Mouse (Mus musculus) 416B (cell line): ENCODE measurements at regions not wholly inside any gene's neighbourhood (a gene's known extent, or its start where the extent isn't known, plus 50 kb on each side); places are given as distances from the start of the nearest gene placed in this dataset.

Experiments
- DNase-seq: peaks from one replicate; pipeline ENCODE4 v3.0.0; 2011; ENCODE audit warnings: low read depth

GRCm38 (mm10) chr7:95688151-95689146 is 482.6 kb upstream of the Tenm4 start:
- no peak for DNase-seq

DNA sequence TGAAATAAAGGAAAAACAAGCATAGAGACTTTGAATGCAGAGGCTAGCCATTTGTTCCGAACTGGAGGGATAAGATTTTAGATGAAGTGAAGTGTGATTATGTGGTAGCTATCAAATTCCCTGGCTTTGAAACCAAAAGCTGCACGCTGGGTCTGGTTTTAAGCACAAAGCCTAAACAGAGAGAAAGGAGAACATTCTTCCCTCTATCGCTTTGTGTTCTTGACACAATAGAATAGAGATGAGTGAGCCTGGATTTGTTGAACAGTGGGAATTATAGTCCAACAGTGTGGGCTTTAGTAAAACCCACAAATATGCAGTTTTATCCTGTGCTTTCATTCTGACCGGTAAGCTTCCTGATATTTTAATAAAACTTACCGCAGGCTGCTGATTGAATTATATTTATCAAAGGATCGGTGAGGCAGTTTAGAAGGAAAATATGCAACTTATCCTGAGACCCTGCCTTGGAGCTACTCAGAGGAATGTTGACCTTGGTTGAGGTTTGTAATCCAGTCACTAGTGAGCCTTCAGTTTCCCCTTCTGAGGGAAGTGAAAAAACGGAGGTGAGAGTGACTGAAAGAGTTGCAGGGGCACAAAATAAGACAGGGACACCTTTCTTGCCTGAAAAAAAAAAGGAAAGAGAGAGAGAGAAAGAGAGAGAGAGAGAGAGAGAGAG is 481.7 kb upstream of the Tenm4 start:
- no peak for DNase-seq

GRCm38 (mm10) chr7:95699506-95699905 is 471.5 kb upstream of the Tenm4 start:
- no peak for DNase-seq

DNA sequence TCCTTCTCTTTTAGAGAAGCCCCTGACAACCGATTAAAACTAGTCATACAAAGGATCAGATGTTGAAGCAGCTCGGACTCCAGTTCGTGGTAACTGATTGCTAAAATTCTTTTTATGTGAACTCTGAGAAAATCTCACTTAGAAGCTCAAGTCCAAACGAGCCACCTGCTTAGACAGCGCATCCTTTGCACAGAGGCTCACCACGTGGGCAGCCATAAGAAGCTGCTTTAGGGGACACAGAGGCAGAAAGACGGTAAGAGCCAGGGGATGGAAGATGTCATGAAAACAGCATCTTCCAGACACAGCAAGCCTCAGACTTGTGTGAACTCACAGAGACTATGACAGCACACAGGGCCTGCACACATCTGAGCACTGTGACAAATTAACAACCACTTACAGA is 461.0 kb upstream of the Tenm4 start:
- DNase-seq, result no peak

DNA sequence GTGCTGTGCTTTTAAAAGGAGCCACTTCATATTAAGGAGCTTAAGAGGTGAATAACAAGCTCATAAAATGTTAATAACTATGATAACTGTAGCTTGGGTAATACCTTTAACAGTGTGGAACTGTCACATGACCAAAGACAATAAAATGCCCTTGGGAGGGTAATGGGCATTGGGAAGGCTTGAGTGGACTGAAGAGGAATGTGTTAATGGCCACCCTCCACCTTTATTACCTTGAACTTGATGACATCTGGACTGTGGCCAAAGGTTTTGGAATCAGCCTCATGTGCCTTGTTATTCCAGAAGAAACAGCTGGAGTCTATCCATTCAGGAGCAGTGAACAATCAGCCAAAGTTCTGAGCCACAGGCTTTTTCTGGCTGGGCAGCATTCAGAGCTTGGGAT is 451.0 kb upstream of the Tenm4 start:
- no peak for DNase-seq

DNA sequence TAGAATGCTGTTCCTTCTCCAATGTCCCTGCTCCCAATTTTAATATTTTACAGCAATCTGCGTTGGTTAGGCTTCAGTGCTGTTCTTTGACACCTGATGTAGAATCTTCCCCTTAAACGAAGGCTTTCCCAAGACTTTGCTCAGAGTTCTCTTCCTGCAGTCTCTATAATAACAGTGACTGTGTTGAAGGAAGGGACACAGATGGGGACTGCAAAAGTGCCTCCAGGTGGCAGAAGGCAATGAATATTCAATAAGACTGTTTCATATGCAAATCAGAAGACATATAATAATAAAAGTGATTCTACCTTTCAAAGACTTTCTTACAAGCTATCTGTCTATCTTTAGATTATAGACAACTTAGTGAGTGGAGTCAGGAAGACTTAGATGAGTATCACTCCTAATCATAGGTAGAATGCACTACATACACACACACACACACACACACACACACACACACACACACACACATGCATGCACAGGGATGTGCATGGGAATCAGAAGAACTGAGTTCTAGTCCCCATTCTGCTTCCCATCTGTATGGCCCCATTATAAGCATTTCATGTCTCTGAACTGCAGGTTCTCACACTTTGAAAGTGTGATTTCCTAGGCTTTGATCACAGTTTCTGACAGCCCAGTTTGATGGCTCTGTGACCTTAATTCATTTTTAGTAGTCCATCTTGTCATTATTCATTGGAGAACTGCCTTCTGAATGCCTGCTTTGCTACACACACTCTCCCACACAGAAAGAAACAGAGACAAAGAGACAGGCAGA is 445.1 kb upstream of the Tenm4 start:
- no peak for DNase-seq

- no peak for DNase-seq
Measured at GRCm38 (mm10) chr7:95733807-95734206, 437.2 kb upstream of the Tenm4 start.

DNA sequence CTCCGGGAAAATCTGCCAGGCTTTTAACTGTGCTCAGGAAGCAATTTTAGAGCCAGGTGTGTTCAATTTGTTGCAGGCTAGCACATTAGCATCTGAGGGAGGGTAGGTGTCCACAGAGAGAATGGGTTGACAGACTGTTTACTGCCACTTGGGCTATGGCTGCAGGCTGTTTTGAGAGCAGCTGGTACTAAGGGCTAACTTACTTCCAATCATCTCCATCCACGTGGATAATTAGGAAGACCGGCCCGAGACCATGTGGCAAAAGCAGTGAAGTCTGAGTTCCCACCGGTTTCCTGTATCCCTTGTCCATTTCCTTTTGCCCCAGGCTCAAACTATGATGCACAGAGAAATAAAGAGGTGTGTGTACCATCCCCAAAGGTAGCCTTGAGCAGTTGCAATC is 436.5 kb upstream of the Tenm4 start:
- no peak for DNase-seq

DNA sequence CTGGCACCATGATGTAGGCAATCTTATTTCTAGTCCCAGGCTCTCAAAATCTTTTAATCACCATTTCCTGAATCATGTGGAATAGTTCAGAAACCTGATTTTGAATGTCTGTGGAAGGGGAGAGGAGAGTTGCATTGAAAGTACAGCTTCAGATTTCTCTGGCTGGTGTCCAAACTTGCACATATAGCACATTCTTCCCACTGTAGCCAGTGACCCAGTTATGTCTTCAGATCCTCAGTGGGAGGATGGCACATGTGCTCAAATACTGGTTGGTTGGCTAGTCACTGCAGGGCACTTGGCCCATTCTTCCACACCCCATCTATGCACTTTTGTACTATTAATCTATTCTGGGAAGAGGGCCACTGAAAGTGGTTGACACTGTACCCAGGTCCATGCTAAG is 434.3 kb upstream of the Tenm4 start:
- DNase-seq, result no peak

GRCm38 (mm10) chr7:95738725-95739245 is 432.3 kb upstream of the Tenm4 start:
- no peak for DNase-seq

DNA sequence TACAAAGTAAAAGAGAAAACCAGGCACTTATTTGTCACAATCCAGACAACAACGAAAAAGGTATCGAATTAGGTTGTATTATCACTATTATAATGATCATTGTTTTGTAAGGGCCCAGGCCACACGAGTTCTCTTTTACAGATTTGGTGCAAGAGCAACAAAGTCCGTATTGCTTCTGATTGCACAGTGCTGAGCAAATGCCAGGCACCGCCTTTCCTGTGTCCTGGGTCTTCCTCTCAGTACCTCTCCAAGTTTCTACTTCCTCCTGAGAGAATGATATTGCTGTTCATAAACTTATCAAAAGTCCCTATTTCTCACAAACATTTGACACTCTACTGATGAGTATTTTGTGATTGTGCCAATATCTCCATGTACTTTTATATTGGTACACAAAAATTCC is 431.3 kb upstream of the Tenm4 start:
- no peak for DNase-seq

DNA sequence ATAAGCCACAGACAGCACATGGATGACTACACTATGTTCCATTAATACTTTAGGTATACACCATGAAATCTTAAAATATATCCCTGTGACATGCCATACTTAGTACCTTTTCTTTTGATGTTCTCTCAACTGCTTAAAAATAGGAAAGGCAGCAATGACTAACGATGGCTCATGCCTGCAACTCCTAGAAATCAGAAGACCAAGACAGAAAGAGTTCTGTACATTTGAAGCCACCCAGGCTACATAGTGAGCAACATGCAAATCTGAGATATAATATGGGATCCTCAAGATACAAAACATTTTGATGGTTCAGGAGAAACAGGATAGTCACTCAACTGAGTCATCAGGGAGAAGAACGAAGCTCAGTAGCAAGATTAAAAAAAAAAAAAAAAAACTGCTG is 412.7 kb upstream of the Tenm4 start:
- no peak for DNase-seq

- no peak for DNase-seq
Measured at GRCm38 (mm10) chr7:95760945-95761661, 409.9 kb upstream of the Tenm4 start.

DNA sequence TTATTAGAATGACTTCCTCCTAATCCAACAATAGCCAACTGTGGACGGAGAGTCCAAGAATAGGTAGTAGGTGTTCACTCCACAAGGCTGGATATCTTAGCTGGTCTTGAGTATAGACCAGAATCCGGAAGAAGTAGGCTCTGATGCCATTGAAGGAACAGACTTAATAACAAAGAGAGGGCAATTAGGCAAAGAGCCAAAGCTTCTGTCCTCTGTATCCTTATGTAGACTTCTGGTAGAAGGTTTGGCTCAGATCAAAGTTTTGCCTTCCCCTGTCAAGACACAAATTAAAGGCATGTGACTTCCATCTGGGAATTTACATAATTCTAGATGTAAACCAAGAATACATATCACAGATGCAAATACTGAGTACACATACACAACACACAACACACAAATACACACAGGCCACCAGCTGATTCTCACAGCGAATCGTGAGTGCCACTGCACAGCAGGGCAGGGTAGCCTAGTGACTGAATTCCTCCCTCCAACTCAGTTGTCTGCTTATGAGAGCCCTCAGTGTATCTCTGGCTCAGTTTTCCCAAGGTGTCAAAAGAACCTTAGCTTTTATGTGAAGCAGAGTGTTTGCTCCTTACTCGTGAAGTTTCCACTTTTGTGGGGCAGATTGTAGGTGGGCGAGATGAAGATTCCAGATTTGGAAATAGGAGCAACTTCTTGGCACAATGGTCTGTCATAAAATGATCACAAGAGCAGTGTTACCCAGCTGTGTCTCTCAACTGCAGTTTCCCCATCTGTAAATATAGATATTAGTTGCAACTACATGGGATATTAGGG is 404.5 kb upstream of the Tenm4 start:
- no peak for DNase-seq

GRCm38 (mm10) chr7:95784523-95784922 is 386.5 kb upstream of the Tenm4 start:
- DNase-seq, result no peak

GRCm38 (mm10) chr7:95787543-95787942 is 383.5 kb upstream of the Tenm4 start:
- no peak for DNase-seq

GRCm38 (mm10) chr7:95787951-95788350 is 383.1 kb upstream of the Tenm4 start:
- DNase-seq, result no peak

- no peak for DNase-seq
Measured at GRCm38 (mm10) chr7:95789424-95789823, 381.6 kb upstream of the Tenm4 start.

DNA sequence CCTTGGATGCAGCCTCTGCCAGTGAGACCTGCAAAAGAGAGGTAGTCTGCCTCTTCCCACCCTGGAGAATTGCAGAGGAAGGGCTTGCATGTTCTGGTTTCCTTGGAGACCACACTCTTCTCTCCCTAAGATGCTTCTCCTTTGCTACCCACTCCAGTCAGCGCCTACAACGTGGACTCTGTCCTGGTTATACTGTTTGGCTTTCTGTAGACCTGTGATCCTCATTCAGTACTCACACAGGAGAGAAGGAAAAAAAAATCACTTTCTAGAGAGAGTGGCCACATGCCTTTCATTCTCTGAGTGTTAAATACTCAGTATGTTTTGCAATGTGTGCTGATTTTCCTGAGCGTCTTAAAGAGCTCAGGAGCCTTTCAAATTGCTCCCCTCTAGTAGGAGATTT is 372.0 kb upstream of the Tenm4 start:
- no peak for DNase-seq

DNA sequence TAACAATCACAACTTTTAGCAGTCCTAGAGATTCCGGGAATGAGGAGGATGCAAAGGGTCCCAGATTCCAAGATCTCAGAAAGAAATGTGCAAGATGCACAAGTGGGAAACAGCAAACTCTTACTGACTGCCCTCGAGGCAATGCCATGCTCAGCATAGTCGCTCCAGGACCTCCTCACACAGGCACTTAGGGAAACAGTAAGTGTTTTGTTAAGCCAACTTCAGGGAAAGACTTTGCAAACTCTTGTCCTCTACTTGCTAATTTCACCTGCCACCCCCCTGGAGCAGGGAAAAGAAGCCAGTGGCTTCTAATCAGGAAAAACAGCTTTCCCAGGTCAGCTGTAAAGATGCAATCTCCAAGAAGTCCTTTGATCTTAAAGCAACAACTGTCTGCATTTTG is 361.4 kb upstream of the Tenm4 start:
- DNase-seq, result no peak

DNA sequence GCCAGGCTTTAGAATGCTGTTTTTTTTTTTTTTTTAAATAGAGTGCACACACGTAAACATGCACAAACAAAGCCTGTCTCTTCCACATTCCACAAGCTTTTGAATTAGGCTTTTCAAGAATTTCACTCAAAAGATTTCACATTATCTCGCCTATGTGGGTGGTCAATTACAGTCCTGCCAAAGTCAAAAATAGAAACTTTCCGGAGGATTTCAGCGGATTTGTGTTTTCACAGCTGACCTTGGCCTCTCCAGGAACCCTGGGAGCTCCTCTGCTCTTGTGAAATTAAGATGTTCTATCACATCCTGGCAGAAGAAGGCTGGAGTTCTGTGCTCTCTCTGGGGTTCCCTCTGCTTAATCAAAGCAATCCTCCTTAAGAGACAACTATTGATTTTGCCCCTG is 360.9 kb upstream of the Tenm4 start:
- DNase-seq, result no peak
